Mouse (Mus musculus) spleen, adult 18-20 months (tissue): ENCODE results near the gene Dcdc2a.

ENCODE experiments used
- DNase-seq, 2 experiments: peaks; one replicate each; pipeline ENCODE4 v3.0.0; 2022; ENCODE audit warnings: mixed read lengths in 2 of 2

Gene Dcdc2a

DNA sequence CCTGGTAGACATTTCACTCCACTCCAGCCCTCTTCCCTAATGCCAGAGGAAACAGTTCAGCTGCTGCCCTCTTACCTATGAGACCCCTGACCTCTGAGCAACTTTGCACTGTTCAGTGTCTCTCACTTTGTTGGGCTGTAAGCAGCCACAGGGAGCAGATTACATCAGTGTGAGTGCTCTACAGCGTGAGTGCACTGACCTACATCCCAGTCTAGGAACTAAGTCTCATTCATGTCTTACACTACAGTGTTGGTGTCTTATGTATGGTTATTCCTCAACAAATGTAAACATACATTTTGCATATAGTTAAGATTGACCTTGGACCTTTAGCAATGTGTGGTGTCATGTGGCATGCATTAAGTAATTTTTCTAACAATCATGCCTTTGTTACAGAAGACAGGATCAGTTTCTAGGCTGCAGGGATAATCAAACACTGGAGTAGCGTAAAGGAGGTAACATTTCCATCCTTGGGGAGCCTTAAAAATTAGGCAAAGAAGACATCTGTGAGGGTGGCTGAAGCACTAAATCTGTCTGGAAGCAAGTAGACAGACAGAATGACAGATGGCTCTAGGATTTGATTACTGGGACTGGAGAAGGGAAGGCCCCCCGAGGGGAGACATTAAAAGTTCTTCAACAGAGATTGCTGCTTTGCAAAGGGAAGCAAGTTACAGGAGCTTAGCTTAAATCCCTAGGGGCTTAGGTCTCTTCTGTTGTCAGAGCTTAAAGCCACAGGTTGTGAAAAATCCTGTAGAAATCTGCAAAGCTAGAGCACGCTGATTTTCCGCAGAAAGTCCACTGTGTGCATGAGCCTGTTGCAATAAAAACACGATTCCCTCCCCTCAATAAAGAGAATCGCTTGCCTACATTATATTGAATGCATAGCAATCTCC, 130.9 kb downstream of the Dcdc2a start:
- DNase-seq, result no peak

- no peak for DNase-seq
Observed at GRCm38 (mm10) chr13:25187326-25187710, 131.5 kb downstream of the Dcdc2a start.

GRCm38 (mm10) chr13:25189419-25190144, 133.8 kb downstream of the Dcdc2a start:
- DNase-seq, result no peak

- no peak for DNase-seq
Observed at GRCm38 (mm10) chr13:25190218-25190617, 134.4 kb downstream of the Dcdc2a start.

DNA sequence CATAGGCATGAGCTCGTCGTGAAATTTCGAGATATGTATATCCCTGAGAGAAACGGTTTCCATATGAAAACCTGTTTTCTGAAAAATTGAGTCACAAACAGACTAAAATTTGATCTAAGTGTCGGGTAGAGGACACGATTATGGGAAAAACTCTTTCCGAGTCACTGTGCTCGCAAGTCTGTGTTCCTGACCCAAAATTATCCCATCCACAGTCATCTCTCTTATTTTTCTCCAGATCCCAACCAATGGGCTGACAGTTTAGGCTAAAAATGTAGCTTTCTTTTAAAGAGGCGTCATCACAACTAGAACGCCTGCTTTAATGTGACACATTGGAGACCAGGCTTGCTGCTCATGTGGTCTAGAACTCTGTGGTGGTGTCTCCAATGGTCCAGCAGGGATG, 139.9 kb downstream of the Dcdc2a start:
- DNase-seq, result no peak

- no peak for DNase-seq
Observed at GRCm38 (mm10) chr13:25199916-25200315, 144.1 kb downstream of the Dcdc2a start.

DNA sequence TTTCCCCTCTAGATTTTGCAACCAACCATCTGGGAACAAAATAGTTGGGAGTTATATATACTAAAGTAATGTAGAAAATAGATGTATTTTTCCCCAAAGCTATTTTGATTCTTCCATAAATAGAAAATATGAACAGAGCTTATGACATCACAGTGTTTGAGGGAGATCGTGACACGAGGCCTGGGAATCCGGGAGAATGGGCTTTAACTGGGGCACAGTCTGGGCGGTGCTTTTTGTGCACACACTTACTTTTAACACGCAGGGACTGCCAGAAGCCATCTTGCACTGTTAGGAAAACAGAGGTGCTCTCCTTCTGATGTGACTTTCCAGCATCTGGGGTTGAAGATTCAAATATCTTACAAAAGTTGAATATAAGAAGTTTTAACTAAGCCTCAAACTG, 151.1 kb downstream of the Dcdc2a start:
- DNase-seq, result no peak

- no peak for DNase-seq
Observed at GRCm38 (mm10) chr13:25218394-25218793, 162.6 kb downstream of the Dcdc2a start.

GRCm38 (mm10) chr13:25220186-25220787, 164.5 kb downstream of the Dcdc2a start:
- no peak for DNase-seq

DNA sequence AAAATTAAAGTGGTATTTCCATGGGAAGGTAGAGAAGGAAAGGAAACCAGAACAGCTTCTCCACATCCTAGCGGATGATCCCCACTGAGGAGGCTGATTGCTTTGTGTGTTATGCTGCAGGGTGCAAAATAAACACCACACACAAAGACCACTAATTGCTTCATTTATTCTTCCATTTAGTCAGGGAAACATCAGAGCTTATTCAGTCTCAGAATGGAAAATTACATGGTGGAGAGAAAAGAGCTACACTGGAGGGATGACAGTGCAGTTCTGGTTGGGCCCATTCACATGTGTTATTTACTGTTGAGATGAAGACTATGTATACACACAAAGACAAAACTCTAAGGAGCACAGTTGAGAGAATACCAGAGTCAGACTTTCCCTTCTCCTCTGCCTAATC, 196.1 kb downstream of the Dcdc2a start:
- no peak for DNase-seq

DNA sequence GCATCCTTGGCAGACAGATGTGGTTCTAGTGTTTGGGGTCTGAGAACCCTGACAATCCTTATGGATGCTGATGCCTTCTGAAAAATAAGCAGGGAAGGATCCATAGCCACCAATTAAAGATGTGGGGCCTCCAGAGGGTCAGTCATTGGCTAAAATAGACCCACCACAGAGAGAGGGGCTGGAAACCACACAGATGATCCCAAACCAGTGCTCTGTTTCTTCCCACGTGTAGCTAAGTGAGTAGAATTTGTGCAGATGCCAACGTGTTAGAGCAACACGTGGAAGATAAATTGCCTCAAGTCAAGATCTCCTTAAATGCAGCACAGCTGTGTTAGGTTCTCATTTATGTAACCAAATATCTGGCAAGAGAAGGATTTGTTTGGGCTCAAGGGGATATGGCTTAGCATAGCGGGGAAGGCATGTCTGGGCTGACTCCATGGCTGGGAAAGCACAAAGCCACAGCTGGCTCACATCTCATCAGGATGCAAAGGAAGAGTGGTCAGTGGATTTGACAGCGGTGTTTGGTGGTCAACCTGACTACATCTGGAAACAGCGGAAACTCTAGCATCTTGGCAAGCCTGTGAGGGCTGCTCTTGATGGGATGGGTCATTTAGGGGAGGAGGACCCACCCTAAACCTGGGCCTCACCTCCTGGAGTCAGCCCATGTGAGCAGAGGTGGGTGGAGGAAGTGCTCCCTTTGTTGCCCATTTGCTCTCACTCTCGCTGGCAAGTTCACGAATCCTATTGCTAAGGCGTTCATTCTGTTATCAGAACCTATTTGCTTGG, 198.9 kb downstream of the Dcdc2a start:
- DNase-seq, result no peak

GRCm38 (mm10) chr13:25257608-25258007, 201.8 kb downstream of the Dcdc2a start:
- no peak for DNase-seq
